Mouse (Mus musculus): ENCODE measurements around the gene Cops8.

GRCm38 (mm10) chr1:90560942-90561726, 41.6 kb upstream of the Cops8 start:
- no peak for TF ChIP-seq CTCF (IDR thresholded peaks at IDR 0.05; ENCODE audit: low read depth, low read length)
- no peak for TF ChIP-seq GATA1 (IDR thresholded peaks at IDR 0.05; ENCODE audit: borderline replicate concordance, low read length)
